Comparison of ENCODE assay signal across 16 mouse cellular contexts in the genomic region with DNA sequence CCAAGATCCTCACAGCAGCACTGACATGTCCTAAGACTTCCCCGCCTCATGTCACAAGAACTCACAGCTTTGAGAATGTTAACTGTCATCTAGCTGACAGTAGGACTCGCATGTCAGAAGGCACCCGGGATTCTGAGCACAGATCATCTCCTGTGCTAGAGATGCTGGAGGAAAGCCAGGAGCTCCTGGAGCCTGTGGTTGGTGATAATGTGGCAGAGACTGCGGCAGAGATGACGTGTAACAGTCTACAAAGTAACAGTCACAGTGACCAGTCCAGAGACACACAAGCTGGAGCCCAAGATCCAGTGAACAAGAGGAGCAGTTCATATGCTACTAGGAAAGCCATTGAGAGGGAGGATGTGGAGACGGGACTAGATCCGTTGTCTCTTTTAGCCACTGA.
DNase-seq lines count a peak whose midpoint lies in the region; ATAC-seq lines count a peak whose summit lies in the region.
"Had no signal": no experiment of that assay in that cellular context is flagged by ENCODE, and none has a peak within 500 bp of the region (broad histone marks: within the 10 kb centered on the region; RNA-seq: fewer than 3 reads in every experiment).

No protein-coding gene starts in this region.

- DNase-seq in frontal cortex, postnatal 36 days (ENCODE audit: low spot score in 2 of 2) = no peak
- DNase-seq in right cerebral cortex, adult 18-20 months = peak; percentile 15
- DNase-seq in right cerebral cortex, postnatal 14 days = no peak
- peak; percentile 14 for DNase-seq in brain, adult 2 months (ENCODE audit: low read depth, low spot score)
- DNase-seq in embryo, embryonic 11 days = no peak
- DNase-seq in spleen, postnatal 10 days (ENCODE audit: low spot score in 2 of 2) = no peak
- DNase-seq: adrenal gland, adult 8-10 months; cerebellum, postnatal 36 days; gastrocnemius, postnatal 10 days; heart, adult 2 months; heart, postnatal 4 days had no signal

- peak; percentile 28 for ATAC-seq in frontal cortex, adult (ENCODE audit: low TSS enrichment)
- ATAC-seq: forebrain, embryonic 14.5 days; hindbrain, embryonic 16.5 days; inflammation-experienced regulatory T-cells, adult 6 months; intestine, postnatal 0 days had no signal

Comparison
In these comparisons a context has a peak if more than half of its experiments do, and no peak if none do; other contexts are left out.
1. DNase-seq: peak in right cerebral cortex, adult 18-20 months (single experiment) and brain, adult 2 months (single experiment); none in frontal cortex, postnatal 36 days (0 of 2), right cerebral cortex, postnatal 14 days (single experiment), embryo, embryonic 11 days (single experiment) and spleen, postnatal 10 days (0 of 2).